Mouse (Mus musculus) kidney, adult 2 months (tissue): ENCODE measurements around the gene F5. TPM values are rescaled to one million over a fixed set of nuclear protein-coding genes. Genes with fewer than 3 reads are reported as not detected.
"Not testable (repeated sequence)": the region's sequence is repeated elsewhere in the genome, so short reads cannot be mapped to it uniquely, and the experiment has no call there.

Source experiments
- DNase-seq: peaks from one replicate; pipeline ENCODE4 v3.0.0; 2021
- H3K27ac ChIP-seq: fragments of 200-500 bp; 2 replicates; pipeline ENCODE4 v1.5.1; 2012; ENCODE audit warnings: low read depth, low read length, control low read depth, inconsistent platforms; ENCODE audit not compliant: insufficient read depth
- H3K27me3 ChIP-seq: fragments of 200-500 bp; replicated peaks from 2 replicates; pipeline ENCODE4 v1.6.1; 2012; ENCODE audit warnings: mild to moderate bottlenecking, moderate library complexity, low read length, inconsistent platforms; ENCODE audit not compliant: control insufficient read depth, insufficient read depth
- H3K36me3 ChIP-seq: fragments of 200-500 bp; 2 replicates; pipeline ENCODE4 v1.6.1; 2012; ENCODE audit warnings: mild to moderate bottlenecking, moderate library complexity, low read length, inconsistent platforms; ENCODE audit not compliant: control insufficient read depth, insufficient read depth
- H3K4me1 ChIP-seq: fragments of 200-500 bp; 2 replicates; pipeline ENCODE4 v1.6.1; 2011; ENCODE audit warnings: low read length; ENCODE audit not compliant: control insufficient read depth, insufficient read depth
- H3K4me3 ChIP-seq: fragments of 200-500 bp; 2 replicates; pipeline ENCODE4 v1.5.1; 2011; ENCODE audit warnings: mild to moderate bottlenecking, low read depth, low read length, control low read depth; ENCODE audit not compliant: insufficient read depth
- CTCF ChIP-seq: fragments of 200-500 bp; conservative IDR thresholded peaks from 2 replicates; pipeline ENCODE4 v1.5.1; 2011; ENCODE audit warnings: low read depth, mild to moderate bottlenecking, control low read depth, low read length, moderate library complexity, mixed read lengths; ENCODE audit not compliant: insufficient read depth, insufficient read length
- POLR2A ChIP-seq: fragments of 200-500 bp; IDR thresholded peaks from one replicate; pipeline ENCODE4 v1.6.1; 2011; ENCODE audit warnings: low read depth, low read length, control low read depth
- WGBS: fragments of 180-500 bp; shearing (Covaris S2); methylation state at CpG from one replicate; pipeline ENCODE4 v1.1.7; 2018; 5-methylcytosine and 5-hydroxymethylcytosine counted together
- polyA plus RNA-seq: library from polyadenylated mRNA; depleted of rRNA; stranded (reverse); fragments of >200 nt; gene quantifications from 2 replicates; pipeline ENCODE4 v1.2.3, GENCODE M21; 2012

F5 gene
- polyA plus RNA-seq, 1 experiment: 3.9 TPM

DNA sequence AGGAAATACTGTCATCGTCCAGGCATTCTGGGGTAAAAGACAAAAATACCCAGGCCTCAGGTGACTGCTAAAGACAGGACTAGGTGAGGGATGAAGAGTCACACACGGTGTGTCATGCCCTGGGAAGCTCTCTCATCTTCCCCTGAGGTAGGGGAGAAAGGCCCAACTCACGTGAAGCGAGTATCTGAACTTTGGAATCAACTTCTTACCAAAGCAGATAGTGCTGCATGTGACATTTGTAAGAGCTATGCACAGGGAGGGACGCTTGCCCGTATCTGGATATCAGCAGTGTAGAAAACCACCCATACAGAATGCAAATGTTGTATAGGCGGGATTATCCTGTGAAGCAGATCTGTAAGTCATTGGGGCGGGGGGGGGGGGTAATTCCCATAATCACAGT lies 61.0 kb downstream of the F5 start:
- Histone ChIP-seq H3K27me3 (no peaks in the 10 kb centered on the region), H3K36me3 (no peaks in the 10 kb centered on the region), H3K4me1 (no peaks in the 10 kb centered on the region), H3K4me3 (no peak overlapping the region), H3K27ac (no peak overlapping the region)
- TF ChIP-seq POLR2A (no peak), CTCF (no peak)
- DNase-seq: peak; percentile 38
- 72% methylated on average over 8 of the region's 8 CpGs for WGBS

DNA sequence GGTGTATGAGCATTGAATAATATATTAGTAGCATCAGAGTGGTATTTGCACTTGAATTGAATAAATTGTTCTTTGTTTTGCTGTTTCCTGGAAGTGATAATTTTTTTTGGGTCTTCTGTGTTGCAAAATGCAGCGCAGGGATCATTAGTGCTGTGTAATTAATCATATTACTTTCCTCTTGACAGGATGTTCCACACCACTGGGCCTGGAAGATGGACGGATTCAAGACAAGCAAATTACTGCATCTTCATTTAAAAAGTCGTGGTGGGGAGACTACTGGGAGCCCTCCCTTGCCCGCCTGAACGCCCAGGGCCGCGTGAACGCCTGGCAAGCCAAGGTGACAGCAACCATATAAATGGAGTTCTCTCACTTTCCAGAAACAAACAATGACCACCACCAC lies 62.6 kb downstream of the F5 start:
- Histone ChIP-seq H3K27ac (no peak overlapping the region), H3K4me3 (no peak overlapping the region), H3K36me3 (no peaks in the 10 kb centered on the region), H3K27me3 (no peaks in the 10 kb centered on the region), H3K4me1 (no peaks in the 10 kb centered on the region)
- no peak for DNase-seq
- no peak for TF ChIP-seq CTCF
- TF ChIP-seq POLR2A: no peak
- WGBS: 50% methylated on average over 8 of the region's 8 CpGs

DNA sequence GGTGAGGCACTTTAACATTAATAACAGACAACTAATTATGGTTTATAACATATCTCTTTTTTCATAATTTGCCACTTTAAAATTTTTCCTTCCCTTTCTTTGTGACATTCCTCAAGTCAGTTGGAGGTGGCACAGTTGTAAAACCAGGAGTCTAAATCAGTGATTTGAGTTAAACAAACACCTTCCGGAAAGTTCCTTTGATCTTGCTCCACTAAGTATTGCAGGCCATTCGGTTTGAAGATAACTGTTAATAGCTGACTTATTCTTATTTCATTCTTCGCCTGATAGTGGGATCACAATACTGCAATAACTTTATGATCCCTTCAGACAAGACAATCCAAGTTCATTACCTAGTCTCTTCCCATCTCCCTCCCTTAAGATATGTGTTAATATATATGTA lies 63.5 kb downstream of the F5 start:
- Histone ChIP-seq H3K4me3 (no peak overlapping the region), H3K27ac (no peak overlapping the region), H3K27me3 (no peaks in the 10 kb centered on the region), H3K36me3 (no peaks in the 10 kb centered on the region), H3K4me1 (no peaks in the 10 kb centered on the region)
- no peak for DNase-seq
- WGBS: 55% methylated on average over 3 of the region's 3 CpGs
- TF ChIP-seq POLR2A (no peak), CTCF (no peak)

DNA sequence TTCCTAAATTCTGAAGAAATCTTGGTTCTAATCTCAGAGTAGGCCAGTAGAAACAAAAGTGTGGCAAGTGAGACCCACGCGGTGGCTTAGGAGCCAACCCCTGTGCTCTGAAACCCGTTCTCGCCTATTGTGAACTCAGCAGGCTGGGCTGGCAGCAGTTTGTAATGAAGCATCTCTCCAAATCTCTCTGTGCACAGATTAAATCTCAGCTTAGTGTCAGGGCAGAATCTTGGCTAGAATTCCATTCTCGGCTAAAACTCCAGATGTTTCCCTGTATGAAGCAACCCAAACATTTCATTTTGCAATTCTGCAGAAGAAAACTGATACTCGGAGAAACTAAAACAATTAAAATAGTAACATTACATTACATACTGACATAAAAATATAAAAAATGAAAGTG lies 63.9 kb downstream of the F5 start:
- Histone ChIP-seq H3K27ac (no peak overlapping the region), H3K27me3 (no peaks in the 10 kb centered on the region), H3K4me1 (no peaks in the 10 kb centered on the region), H3K4me3 (no peak overlapping the region), H3K36me3 (no peaks in the 10 kb centered on the region)
- 81% methylated on average over 6 of the region's 6 CpGs for WGBS
- DNase-seq: no peak
- TF ChIP-seq POLR2A (no peak), CTCF (no peak)

DNA sequence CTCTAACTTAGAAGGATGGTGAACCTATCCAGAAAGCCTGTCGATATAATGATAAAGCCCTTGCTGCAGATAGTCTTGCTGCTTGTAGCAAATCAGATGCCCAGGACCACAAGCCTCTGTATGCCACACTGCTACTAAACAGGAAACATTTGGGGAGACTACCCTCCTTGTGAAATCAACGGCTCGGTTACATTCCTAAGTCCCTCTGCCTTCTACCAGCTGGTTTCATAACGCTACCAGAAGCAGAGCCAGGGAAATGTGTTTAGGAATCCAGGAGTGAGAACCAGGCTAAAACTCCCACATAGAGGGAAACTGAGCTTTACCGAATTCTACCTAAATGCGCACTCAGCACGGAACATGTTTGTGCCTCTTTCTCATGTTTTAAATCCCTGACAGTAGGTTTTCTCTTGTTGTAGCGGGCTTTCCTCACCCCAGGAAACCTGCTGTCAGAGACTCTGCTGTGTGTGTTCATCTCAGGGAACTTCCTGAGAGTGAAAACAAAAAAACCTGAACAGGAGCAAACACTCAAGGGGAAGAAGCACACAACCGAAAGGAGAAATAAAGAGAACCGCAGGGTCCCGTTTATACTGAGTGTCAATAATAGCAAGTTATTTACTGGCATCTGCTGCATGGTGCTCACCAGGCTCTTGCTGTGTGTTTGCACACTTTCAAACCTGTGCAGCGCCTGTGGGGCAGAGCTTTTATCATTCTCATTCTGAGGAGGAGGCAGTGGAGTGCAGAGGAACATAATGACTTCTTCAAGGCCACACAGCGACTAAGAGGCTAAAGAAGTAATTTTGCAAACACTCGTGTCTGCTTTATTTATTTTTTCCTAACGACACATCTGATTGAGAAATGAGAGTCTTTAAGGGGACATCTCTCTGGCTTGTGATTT lies 66.4 kb downstream of the F5 start:
- Histone ChIP-seq H3K27me3 (no peaks in the 10 kb centered on the region), H3K27ac (no peak overlapping the region), H3K4me3 (no peak overlapping the region), H3K36me3 (no peaks in the 10 kb centered on the region), H3K4me1 (no peaks in the 10 kb centered on the region)
- no peak for TF ChIP-seq POLR2A
- TF ChIP-seq CTCF: no peak
- 42% methylated on average over 15 of the region's 15 CpGs for WGBS
- DNase-seq: no peak

DNA sequence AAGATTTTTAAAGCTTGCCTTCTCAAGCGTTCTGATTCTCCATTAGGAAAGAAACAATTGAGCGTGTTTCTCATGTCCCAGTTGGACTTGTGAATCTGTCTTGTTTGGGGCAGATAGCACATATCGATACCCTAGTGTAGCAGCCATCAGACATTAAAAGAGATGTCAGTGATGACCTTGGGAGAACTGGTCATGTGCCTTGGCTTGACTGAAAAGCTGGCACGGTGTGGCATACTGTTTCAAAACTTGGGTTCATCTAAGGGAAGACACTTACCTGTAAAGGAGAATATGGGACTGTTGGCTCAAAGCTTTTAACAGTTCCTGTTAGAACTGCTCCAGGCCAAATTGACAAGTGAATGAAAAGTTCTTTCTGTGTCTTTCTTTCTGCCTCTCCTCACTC lies 68.6 kb downstream of the F5 start:
- Histone ChIP-seq H3K36me3 (no peaks in the 10 kb centered on the region), H3K4me1 (no peaks in the 10 kb centered on the region), H3K4me3 (no peak overlapping the region), H3K27ac (no peak overlapping the region), H3K27me3 (no peaks in the 10 kb centered on the region)
- no peak for TF ChIP-seq CTCF
- TF ChIP-seq POLR2A: no peak
- DNase-seq: no peak
- 89% methylated on average over 4 of the region's 4 CpGs for WGBS

DNA sequence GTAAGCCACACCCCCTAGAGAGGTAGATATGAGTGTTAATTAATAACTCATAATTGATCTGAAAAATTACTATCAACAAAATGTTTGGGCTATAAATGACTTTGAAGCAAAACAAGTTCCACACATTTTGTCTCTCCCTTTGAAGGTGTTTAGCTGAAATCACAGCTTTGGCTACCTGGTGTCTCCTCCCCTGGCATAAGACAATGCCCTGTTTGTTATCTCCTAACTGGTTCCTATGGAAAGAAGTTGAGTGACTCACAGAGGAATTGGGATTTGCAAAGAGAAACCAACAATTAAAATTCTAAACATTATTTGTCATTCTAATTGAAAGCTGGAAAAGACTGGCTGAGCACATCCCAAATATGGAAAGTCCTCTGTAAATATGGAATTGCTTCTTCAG lies 71.5 kb downstream of the F5 start:
- Histone ChIP-seq H3K27ac (no peak overlapping the region), H3K27me3 (no peaks in the 10 kb centered on the region), H3K4me3 (no peak overlapping the region), H3K4me1 (no peaks in the 10 kb centered on the region), H3K36me3 (no peaks in the 10 kb centered on the region)
- no peak for TF ChIP-seq POLR2A
- TF ChIP-seq CTCF: no peak
- DNase-seq: no peak

DNA sequence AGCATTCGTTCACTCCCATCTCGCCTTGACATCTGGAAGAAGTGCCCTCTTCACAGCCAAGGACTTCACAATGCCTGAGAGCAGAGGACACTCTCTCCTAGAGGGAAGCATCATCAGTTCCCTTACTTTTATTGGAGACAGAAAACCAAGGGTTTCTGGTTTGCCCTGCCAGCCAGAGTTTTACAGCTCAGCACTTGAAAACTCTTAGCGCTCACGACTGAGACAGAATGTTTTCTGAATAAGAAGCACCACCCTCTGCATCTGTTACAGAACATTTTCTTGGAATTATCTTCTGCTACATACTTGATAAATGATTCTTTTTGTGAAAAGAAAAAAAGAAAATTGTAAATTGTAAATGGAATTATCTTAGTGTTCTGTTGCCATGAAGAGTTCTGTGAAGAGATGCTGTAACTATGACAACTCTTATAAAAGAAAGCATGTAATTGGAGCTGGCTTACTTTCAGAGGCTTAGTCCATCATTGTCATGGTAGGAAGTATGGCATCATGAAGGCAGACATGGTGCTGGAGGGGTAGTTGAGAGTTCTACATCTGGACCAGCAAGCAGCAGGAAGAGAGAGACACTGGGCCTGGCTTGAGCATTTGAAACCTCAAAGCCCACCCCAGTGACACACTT lies 80.4 kb downstream of the F5 start:
- not testable (repeated sequence) for H3K4me1 ChIP-seq, H3K27ac ChIP-seq, H3K4me3 ChIP-seq, H3K27me3 ChIP-seq, DNase-seq, H3K36me3 ChIP-seq
- 81% methylated on average over 2 of the region's 4 CpGs for WGBS
